Mouse (Mus musculus) liver, embryonic 14.5 days (tissue): Measurements from ENCODE around the gene Lztr1. TPM values are rescaled to one million over a fixed set of nuclear protein-coding genes. Genes with fewer than 3 reads are reported as not detected.
A peak's percentile ranks its signal among the peaks of the same experiment; 100 is the strongest.

ENCODE experiments used
- ATAC-seq: fragments of 200-750 bp; cut with Nextera tagmentation; 2 replicates; pipeline ENCODE4 v1.8.0; 2017; ENCODE audit warnings: moderate number of reproducible peaks, mild to moderate bottlenecking, moderate library complexity; ENCODE audit not compliant: insufficient read depth
- DNase-seq, 3 experiments: peaks; one replicate each; pipeline ENCODE4 v3.0.0-alpha.2; 2012 to 2013; ENCODE audit warnings: low read depth in 3 of 3, low spot score in 3 of 3
- H3K27ac ChIP-seq: fragments of 300-500 bp; sonication (generic); 2 replicates; pipeline ENCODE4 v1.5.1; 2014; ENCODE audit warnings: moderate library complexity, mild to moderate bottlenecking, control low read depth, inconsistent platforms
- H3K27me3 ChIP-seq: fragments of 300-500 bp; sonication (generic); 2 replicates; pipeline ENCODE4 v1.6.1; 2014; ENCODE audit warnings: mild to moderate bottlenecking, low read length, moderate library complexity; ENCODE audit not compliant: control insufficient read depth, insufficient read depth
- H3K36me3 ChIP-seq: fragments of 300-500 bp; sonication (generic); replicated peaks from 2 replicates; pipeline ENCODE4 v1.6.1; 2014; ENCODE audit warnings: low read depth; ENCODE audit not compliant: control insufficient read depth, insufficient read depth
- H3K4me1 ChIP-seq, 2 experiments: fragments of 200-500 bp in 1 of 2; fragments of 300-500 bp in 1 of 2; sonication (generic) in 1 of 2; replicated peaks; 2 replicates each; pipeline ENCODE4 v1.6.1; 2012 to 2014; ENCODE audit warnings: antibody characterized with exemption in 1 of 2, inconsistent platforms in 1 of 2, low read length in 1 of 2; ENCODE audit not compliant: control insufficient read depth in 2 of 2, insufficient read depth in 2 of 2
- H3K4me2 ChIP-seq: fragments of 300-500 bp; sonication (generic); 2 replicates; pipeline ENCODE4 v1.6.1; 2014; ENCODE audit warnings: low read depth, mild to moderate bottlenecking, control low read depth, moderate library complexity
- H3K4me3 ChIP-seq, 2 experiments: fragments of 200-500 bp in 1 of 2; fragments of 300-500 bp in 1 of 2; sonication (generic) in 1 of 2; 2 replicates each; pipeline ENCODE4 v1.5.1; 2012 to 2014; ENCODE audit warnings: low read depth in 2 of 2, low read length in 2 of 2, mild to moderate bottlenecking in 2 of 2, control low read depth in 1 of 2, inconsistent platforms in 1 of 2, moderate library complexity in 1 of 2; ENCODE audit not compliant: insufficient read depth in 1 of 2
- H3K9ac ChIP-seq: fragments of 300-500 bp; sonication (generic); replicated peaks from 2 replicates; pipeline ENCODE4 v1.6.1; 2014; ENCODE audit warnings: mild to moderate bottlenecking, control low read depth, moderate library complexity
- H3K9me3 ChIP-seq: fragments of 300-500 bp; sonication (generic); 2 replicates; pipeline ENCODE4 v1.6.1; 2016; ENCODE audit warnings: low read length, mixed read lengths; ENCODE audit not compliant: control insufficient read depth
- CTCF ChIP-seq: IDR thresholded peaks from 2 replicates; pipeline ENCODE4 v1.5.1; 2016; ENCODE audit warnings: antibody characterized with exemption, low read depth, control low read depth
- EP300 ChIP-seq: IDR thresholded peaks from 2 replicates; pipeline ENCODE4 v1.6.1; 2016; ENCODE audit warnings: antibody characterized with exemption, low read depth
- WGBS: fragments of 180-500 bp; shearing (Covaris S2); extraction: QIAGEN DNeasy Blood & Tissue Kit; methylation state at CpG from one replicate; pipeline ENCODE4 v1.1.7; 2014; ENCODE audit not compliant: insufficient replicate concordance; 5-methylcytosine and 5-hydroxymethylcytosine counted together
- polyA plus RNA-seq, 2 experiments: library from polyadenylated mRNA; depleted of rRNA in 1 of 2; stranded (reverse) in 1 of 2; unstranded in 1 of 2; fragments of >200 nt; fragmentation: Nextera tagmentation in 1 of 2; extraction: Ambion mirVana in 1 of 2; gene quantifications; 2 replicates each; pipeline versions ENCODE4 v1.2.1 to v1.2.3; 2012 to 2014

Lztr1 gene
- polyA plus RNA-seq, 2 experiments, result 15.5 to 32.5 TPM

DNA sequence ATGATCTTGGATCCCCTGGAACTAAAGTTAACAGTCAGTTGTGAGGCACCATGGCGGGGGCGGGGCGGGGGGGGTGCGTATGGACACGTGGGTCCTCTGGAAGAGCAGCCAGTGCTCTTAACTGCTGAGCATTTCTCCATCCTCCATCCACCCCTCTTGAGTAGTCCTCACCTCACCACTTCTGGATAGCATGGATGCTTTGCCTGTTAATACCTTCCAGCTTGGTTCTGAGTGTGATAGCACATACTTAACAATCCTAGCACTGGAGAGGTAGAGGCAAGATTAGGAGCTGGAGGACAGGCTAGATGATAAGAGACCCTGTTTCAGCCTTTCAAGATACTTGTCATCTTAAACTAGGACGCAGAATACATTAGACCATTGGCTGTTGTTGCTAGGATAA, 36.0 kb upstream of the Lztr1 start:
- TF ChIP-seq EP300 (no peak), CTCF (no peak)
- no peaks in the 10 kb centered on the region for H3K4me1 ChIP-seq
- ATAC-seq (no peak), DNase-seq (no peak)
- WGBS, result 81% methylated on average over 6 of the region's 6 CpGs
- H3K4me3 ChIP-seq, result no peak overlapping the region
- H3K27ac ChIP-seq, result no peak overlapping the region
- no peaks in the 10 kb centered on the region for H3K27me3 ChIP-seq
- H3K4me2 ChIP-seq, result no peak overlapping the region
- H3K36me3 ChIP-seq, result peaks cover 25% of the 10 kb centered on the region
- no peaks in the 10 kb centered on the region for H3K9me3 ChIP-seq
- no peak overlapping the region for H3K9ac ChIP-seq

DNA sequence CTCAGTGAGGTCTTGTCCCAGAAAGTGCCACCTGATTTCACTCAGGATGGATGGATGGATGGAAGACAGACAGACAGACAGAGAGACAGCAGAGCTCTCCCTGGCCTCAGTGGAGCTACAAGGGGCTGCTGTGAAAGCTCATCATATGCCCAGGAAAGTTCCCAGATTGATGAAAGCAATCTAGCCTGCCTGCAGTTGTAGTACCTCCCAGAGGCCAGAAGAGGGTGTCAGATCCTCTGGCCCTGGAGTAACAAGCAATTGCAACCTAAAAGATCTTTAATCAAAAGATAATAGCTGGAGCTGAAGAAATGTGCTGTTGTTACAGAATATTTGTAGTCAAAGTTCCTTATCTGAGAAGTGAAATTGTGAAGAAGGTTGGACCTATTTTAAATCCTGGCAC, 34.4 kb upstream of the Lztr1 start:
- Histone ChIP-seq H3K27me3 (no peaks in the 10 kb centered on the region), H3K4me2 (no peak overlapping the region), H3K27ac (no peak overlapping the region), H3K9me3 (no peaks in the 10 kb centered on the region), H3K9ac (no peak overlapping the region), H3K4me1 (peaks cover 0 to 7% of the 10 kb centered on the region in 2 experiments; a peak in 2 of 4 replicates), H3K4me3 (no peak overlapping the region), H3K36me3 (peaks cover 20% of the 10 kb centered on the region)
- no peak for TF ChIP-seq EP300
- peak; percentile 79 for TF ChIP-seq CTCF
- DNase-seq (no peak), ATAC-seq (no peak)

DNA sequence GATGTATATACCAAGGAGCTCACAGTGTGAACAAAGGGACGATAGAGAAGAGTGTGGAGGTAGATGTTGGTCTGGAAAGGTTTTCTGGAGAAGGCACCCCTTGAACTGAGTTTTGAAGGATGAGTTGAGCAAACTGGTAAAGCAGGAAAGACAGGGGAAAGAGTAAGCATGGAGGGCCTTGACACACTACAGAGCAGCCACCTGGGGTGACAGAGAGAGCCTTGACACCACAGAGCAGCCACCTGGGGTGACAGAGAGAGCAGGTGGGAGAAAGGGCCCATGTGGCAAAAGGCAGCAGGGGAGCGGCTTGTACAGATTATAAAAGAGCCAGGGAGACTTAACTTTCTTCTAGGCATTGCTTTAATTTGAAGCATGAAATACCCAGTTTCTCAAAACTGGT, 33.7 kb upstream of the Lztr1 start:
- Histone ChIP-seq H3K27ac (no peak overlapping the region), H3K4me3 (no peak overlapping the region), H3K4me1 (peaks cover 0 to 7% of the 10 kb centered on the region in 2 experiments; a peak in 2 of 4 replicates), H3K36me3 (peaks cover 15% of the 10 kb centered on the region), H3K9me3 (no peaks in the 10 kb centered on the region), H3K4me2 (no peak overlapping the region), H3K9ac (no peak overlapping the region), H3K27me3 (no peaks in the 10 kb centered on the region)
- ATAC-seq (no peak), DNase-seq (no peak)
- no peak for TF ChIP-seq EP300
- TF ChIP-seq CTCF, result no peak
- 78% methylated on average over 2 of the region's 2 CpGs for WGBS

DNA sequence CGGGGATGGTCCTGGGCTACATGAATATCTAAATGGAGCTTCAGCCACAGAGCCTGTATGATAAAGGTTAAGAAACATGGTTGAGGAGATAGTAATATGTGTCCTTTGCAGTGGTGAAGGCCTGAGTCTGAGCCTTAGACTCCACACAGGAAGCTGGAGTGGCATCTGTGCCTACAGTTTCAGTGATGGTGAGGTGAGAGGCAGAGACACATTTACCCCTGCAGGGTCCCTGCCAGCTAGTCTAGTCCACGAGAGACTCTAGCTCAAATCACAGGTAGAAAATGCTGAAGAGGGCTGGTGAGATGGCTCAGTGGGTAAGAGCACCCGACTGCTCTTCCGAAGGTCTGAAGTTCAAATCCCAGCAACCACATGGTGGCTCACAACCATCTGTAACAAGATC, 33.2 kb upstream of the Lztr1 start:
- ATAC-seq (no peak), DNase-seq (no peak)
- WGBS, result 83% methylated on average over 4 of the region's 4 CpGs
- no peaks in the 10 kb centered on the region for H3K27me3 ChIP-seq
- H3K9me3 ChIP-seq, result no peaks in the 10 kb centered on the region
- H3K9ac ChIP-seq, result no peak overlapping the region
- H3K36me3 ChIP-seq, result peaks cover 9% of the 10 kb centered on the region
- TF ChIP-seq CTCF, result no peak
- TF ChIP-seq EP300, result no peak
- no peak overlapping the region for H3K4me2 ChIP-seq
- no peak overlapping the region for H3K27ac ChIP-seq
- H3K4me1 ChIP-seq, result peaks cover 1 to 7% of the 10 kb centered on the region in 2 experiments; a peak in 2 of 4 replicates
- no peak overlapping the region for H3K4me3 ChIP-seq

DNA sequence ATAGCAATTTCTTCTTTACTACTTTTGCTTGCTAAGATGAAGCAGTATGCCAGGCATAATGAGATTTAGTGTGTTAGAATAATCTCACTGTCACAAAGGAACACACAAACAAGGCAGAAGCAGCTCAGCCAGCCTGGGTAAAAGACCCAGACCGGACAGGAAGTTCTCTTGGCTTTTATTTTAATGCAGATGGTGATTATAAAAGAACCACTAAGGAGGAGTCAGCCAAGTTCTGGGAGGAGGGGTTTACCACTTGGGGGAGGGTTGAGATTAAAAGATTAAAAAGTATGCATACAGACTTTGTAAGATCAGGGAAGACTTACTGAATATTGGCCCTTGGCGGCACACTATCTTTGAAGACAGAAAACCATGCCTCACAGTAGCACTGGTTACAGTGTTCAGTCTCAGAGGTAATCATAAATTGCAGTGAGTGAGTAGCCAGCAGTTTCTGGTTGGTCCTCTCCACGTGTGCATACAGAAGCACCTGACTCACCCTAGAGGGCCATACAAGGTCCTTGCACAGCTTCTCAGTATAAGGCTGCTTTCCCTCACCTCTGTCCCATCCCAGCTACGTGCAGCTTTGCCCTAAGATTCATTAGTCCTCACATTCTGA, 30.1 kb upstream of the Lztr1 start:
- Histone ChIP-seq H3K27me3 (no peaks in the 10 kb centered on the region), H3K4me1 (peaks cover 5 to 19% of the 10 kb centered on the region in 2 experiments), H3K36me3 (peaks cover 5% of the 10 kb centered on the region), H3K9ac (no peak overlapping the region), H3K9me3 (no peaks in the 10 kb centered on the region), H3K4me2 (no peak overlapping the region), H3K4me3 (no peak overlapping the region), H3K27ac (no peak overlapping the region)
- DNase-seq (no peak), ATAC-seq (peak; percentile 38; the same call in 1 of the 2 replicates)
- 49% methylated on average over 4 of the region's 4 CpGs for WGBS
- TF ChIP-seq EP300 (no peak), CTCF (no peak)
